Mouse (Mus musculus) ES-CJ7 (cell line): Measurements from ENCODE around the gene Gm10073.
A peak's percentile ranks its signal among the peaks of the same experiment; 100 is the strongest.
"Not testable (repeated sequence)": the region's sequence is repeated elsewhere in the genome, so short reads cannot be mapped to it uniquely, and the experiment has no call there.

Experiments
- DNase-seq: peaks from one replicate; pipeline ENCODE4 v3.0.0; 2011; ENCODE audit warnings: low read depth, low spot score

Gm10073 gene

DNA sequence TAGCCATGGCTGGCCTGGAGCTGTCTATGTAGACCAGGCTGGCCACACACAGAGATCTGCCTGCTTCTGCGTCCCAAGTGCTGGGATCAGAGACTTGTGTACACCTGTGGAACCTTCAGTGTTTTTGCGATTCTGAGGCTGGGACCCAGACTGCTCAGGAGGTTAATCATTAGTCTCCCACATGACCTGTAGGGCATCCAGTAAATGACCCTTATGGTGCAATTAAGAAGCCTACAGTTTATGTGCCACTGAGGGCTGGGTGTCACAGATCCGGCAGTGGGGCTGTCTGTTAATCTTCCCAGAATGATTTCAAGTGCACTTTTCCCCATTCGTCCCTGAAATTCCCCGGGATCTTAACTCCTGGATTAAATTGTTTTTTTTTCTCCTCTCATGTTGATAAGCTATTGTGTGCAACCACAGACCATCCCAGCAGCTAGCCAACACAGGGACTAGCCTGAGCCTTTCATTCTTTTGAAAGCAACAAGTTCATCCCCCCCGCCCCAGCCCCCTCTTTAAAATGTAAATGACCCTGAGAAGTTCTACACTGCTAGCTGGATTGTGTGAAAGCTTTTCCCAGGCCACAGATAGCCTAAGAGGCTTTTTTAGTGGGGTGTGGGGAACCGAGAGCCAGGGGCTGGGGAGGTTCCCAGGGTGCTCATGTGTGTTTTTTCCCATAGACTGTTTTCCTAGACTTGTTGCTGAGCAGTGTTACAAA lies 26.2 kb upstream of the Gm10073 start:
- DNase-seq, result peak; percentile 75

DNA sequence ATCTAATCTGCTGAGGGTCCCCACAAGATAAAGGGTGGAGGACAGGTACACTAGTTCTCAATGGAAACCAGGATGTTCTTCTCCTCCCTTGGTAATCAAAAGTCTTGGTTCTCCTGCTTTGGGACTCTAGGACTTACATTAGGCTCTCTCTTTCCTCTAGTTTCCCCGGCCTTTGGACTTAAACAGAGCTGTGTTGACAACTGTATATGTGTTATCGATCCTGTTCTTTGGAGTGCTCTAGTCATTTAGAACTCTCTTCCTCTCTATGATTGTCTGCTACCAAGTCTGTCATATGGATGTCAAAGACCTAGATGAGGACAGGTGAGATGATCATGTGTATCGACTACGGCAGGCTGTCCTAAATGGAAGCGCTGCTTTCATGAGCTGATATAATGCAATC lies 23.8 kb upstream of the Gm10073 start:
- no peak for DNase-seq

DNA sequence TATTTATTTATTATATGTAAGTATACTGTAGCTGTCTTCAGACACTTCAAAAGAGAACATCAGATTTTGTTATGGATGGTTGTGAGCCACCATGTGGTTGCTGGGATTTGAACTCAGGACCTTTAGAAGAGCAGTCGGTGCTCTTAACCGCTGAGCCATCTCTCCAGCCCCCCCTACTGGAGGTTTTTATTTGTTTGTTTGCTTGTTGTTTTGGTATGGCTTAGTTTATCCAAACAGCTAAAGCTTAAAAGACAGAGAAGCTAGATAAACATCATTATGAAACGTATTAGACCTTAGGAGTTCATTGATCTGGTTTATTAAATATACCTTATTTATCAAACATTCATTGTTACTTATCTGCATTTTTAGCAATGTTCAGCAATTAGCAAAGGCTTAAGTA lies 22.4 kb upstream of the Gm10073 start:
- DNase-seq, result peak; percentile 45

DNA sequence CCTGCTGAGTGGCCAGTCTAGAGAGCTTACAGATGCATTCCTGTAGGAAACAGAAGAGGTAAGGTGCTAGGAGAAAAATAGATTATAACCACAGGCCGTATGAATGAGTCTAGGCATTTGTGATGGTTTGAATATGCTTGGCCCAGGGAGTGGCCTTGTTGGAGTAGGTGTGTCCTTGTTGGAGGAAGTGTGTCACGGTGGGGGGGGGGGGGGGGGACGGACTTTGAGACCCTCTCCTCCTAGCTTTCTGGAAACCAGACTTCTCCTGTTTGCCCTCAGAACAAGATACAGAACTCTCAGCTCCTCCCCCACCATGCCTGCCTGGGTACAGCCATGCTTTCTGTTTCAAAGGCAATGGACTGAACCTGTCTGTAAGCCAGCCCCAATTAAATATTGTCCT lies 19.2 kb upstream of the Gm10073 start:
- no peak for DNase-seq

DNA sequence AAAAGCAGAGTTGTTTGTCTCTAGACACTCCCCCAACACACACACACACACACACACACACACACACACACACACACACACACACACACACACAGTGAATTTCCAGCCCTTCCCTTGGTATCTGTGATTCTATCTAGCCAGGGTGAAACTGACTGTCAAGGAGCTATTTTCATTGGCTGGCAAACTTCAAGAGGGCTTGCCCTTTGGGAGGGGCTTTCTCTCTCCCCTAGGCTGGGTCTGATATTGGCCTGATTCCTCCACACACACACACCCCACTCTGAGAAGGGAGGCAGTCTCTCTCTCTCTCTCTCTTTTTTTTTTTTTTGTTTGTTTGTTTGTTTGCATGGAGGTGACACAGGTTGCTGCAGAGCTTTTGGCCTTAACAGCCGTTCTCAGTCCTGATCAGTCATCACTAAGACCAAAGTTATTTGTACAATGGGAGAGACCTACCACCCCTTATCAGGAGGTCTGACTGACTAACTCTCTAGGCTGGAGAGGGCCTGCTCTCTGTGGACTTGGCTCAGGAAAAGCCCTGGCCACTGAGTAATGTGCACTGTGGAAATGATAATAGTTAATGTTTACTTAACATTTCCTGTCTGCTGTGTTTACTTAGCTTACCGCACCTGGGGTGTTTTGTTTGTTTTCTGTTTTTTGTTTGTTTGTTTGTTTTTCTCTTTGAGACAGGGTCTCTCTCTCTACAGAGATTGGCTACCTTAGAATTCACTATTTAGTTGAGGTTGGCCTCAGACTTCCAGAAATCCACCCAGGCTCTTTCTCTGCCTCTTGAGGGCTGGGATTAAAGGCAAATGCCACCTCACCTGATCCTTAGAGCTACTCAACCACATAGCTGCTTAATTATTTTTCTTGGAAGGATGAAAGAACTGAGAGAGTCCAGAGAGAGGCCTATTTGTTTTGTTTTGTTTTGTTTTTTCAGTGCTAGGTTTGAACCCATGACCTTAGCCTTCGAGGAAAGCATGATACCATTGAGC lies 15.5 kb upstream of the Gm10073 start:
- DNase-seq, result no peak

DNA sequence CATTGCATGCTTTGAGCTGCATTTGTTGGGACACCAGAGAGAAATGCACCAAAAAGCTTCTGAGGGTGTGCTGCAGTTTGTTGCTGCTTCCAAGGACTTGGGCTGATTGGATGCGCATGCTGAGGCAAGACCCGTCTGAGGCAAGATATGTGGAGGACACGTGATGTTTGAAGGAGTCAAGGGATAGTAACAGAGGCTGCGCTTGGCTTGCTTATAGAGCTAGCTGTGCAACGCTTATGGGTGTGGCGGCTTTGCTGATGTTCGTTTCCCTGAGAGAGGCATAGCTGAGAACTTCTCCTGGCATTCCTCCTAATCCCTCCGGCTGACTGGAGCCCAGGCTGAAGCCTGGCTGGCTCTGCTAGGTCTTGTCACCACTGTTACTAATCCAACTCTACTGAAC lies 13.6 kb upstream of the Gm10073 start:
- DNase-seq, result peak; percentile 80

DNA sequence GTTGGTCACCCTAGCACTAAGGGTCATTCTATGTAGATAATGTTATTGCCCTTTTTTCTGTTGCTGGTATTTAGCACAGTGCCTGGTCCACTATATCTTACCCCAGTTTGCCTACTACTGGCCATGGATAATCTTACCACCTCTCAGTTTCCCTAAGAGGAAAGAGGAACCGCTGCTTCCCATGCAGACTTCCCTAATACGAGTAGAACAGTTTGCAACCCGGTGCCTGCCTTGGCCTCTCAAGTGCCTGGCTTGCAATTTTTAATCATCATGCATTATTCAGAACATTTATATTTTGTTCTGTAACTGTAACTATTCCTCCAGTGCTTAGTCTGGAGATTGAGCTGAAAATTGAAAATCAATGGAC lies 12.4 kb upstream of the Gm10073 start:
- DNase-seq, result no peak

DNA sequence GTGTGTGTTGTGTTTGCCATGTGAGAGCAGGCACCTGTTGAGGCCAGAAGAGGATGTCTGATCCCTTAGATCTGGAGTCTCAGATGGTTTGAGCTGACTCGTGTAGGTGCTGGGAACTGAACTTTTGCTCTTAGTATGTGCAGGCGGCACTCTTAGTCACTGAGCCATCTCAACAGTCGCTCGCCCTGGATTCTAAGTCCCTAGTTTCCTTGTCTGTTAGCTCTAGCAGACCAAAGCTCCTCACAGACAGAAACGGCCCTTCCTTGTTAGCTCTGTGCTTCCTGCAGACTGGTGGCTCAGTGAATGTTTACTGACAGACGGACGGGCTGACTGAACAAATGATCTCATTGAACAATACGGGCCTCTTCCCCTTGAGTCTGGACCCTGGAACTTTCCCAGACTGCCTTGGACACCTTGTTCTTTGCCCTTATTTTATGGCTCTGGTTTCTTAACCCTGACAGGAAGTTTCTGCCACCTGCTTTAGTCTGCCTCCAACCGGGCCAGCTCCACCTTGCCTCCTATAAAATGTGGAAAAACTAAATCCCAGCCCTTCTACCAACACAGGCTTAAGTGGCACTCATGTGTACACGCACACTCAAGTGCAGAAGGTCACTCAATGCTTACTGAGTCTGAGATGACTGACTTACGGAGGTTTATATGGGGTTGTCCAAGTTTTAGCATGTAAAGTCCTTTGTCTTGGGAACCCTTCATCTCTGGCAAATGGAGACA lies 11.8 kb upstream of the Gm10073 start:
- no peak for DNase-seq

DNA sequence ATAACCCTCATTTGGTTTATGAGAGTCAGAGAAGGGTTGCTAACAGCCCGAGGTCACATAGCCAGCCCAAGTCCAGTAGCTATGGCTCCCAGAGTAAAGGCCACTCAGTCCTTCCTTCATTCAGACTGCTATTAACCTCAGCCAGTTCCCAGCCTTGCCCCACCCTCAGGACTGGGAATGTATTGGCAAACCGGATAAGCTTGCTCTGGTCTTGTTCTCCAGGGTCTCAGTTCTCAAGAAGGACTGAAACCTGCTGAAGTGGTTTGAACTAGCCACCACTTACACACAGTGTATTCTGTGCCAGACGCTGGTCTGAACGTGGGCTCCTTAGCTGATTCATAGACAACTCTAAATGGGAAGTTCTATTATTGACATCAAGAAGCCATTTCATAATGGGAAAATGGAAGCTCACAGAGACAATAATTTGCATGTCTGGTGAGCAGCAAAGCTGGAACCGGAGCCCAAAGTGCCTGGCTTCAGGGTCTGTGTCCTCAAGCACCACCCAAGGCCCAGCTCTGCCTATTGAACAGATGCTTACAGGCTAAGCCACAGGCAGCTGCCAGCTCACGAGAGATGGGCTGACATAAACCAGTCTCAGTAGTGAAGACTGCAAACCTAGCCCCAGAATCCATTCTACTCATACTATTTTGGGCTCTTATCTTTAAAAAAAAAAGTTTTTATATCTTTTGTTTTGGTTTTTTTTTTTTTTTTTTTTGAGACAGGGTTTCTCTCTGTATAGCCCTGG lies 8.3 kb upstream of the Gm10073 start:
- DNase-seq, result no peak

DNA sequence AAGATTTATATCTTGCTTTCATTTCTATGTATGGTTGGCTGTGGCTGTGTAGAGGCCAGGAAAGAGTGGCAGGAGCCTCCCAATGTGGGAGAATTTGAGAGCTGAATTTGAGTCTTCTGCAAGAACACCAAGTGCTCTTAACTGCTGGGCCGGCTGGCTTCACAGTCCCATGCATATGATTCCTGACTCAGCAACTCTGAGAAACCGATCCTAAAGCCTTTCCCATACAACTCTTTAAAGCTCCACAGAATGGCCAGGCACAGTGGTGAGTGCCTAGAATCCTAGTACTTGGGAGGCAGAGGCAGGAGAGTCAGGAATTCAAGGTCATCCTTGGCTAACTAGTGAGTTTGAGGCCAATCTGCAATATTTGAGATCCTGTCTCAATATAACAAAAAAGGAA lies 6.2 kb upstream of the Gm10073 start:
- no peak for DNase-seq

DNA sequence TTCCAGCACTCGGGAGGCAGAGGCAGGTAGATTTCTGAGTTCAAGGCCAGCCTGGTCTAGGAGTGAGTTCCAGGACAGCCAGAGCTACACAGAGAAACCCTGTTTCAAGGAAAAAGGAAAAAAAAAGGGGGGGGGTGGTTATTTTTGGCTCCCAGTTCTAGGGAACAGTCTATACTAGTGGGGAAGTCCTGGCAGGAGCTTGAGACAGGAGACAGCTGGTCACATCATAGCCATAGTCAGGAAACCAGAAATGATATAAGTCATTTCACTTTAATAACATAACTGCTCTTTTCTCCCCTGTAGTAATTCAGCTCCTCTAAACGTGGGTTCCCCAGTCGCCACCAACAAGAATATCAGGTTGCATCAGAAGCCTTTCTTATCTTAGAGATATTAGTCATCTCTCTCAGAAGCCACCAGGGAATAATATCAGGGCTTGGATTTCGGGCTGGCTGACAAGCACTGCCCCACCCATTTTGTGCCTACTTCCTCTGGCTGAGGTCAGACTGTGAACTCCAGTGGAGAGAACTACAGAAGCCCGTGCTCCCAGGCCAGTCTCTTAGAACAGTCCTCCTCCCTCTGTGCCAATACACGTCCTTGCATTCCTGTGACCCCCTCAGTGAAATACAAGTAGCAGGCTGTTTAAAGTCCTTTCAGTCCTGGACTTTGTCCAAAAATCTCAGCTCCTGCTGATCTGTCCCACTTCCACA lies 3.7 kb upstream of the Gm10073 start:
- DNase-seq, result no peak

DNA sequence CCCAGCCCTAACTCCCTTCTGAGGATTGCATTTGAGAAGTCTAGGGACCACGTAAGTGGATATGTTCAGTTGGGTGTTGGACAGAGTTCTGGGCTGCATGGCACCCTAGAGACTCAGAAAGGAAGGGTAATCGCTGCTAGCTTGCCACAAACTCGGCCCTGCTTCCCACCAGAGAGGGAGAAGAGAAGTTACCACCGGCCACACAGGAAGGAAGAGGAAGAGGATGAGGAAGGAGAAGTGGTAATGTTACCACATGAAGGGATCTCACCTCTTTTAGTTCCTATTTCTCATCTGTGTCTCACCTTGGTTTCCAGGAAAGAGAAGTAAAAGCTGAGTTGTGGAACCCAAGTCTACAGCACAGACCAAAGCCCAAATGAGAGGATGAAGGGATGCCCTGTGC lies 1.0 kb upstream of the Gm10073 start:
- DNase-seq, result no peak

DNA sequence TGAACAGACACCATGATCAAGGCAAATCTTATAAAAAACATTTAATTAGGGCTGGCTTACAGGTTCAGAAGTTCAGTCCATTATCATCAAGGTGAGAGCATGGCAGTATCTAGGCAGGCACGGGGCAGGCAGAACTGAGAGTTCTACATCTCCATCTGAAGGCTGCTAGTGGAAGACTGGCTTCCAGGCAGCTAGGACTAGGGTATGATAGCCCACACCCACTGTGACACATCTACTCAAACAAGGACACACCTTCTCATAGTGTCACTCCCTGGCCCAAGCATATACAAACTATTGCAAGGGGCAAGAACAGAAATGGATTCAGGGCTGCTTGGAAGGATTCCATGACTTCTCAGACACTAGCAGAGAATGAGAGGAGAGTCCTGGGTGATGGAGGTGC lies 1.1 kb downstream of the Gm10073 start:
- not testable (repeated sequence) for DNase-seq

DNA sequence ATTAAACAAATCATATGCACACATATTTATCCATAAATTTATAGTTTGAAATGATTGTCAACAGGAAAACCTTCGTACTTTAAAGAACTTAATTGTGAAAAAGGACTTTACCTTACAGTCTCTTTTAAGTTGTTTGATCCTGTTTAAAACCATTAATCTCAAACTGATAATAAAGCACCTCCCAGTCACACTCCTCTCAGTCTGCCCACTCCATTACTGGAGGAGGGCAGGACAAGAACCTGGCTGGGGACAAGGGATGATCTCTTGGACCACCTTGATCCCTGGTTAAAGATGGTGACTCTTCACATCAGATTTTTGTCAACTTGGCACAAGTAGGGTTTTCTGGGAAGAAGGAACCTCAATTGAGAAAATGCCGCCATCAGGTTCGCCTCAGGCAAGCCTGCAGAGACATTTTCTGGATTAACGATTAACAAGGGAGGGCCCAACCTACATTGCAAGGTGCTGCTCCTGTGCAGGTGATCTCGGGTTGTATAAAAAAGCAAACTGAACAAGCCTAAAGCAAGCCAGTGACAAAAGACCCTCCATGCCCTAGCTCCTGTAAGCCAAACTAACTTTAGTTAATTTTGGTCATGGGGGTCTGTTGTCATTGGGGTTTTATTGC lies 1.6 kb downstream of the Gm10073 start:
- DNase-seq, result no peak

DNA sequence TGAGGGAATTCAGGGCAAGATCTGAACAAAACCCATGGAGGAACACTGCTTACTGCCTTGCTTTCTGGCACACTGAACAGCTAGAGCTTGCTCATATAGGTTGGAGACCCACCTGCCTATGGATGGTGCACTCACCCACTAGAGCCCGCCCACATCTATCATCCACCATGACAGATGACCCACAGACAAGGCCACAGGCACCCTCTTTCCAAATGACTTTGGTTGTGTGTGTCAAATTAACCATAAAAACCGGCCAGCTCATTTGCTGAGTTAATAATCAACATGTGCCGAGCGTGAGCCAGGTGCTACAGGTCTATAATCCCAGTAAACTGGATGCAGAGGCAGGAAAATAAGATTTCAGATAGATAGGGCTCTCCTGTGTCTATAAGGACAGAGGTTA lies 2.9 kb downstream of the Gm10073 start:
- no peak for DNase-seq

DNA sequence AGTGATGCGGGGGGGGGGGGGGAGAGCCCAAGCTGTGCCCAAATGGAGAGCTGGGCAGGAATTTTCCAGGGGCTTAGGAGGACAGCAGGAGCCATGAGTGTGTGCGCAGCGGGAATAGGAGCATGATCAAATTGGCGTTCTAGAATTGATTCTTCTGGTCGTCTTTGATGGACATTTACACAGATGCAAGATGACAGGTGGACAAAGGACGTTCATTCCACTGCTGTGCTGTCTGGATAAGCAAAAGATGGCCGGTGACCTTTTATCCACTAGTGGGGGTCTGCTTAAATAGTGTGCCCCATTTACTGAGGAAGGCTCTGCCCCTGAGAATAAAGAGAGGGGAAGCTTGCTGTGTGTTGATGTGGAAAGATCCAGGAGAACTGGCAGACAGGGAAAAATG lies 4.3 kb downstream of the Gm10073 start:
- DNase-seq, result no peak

DNA sequence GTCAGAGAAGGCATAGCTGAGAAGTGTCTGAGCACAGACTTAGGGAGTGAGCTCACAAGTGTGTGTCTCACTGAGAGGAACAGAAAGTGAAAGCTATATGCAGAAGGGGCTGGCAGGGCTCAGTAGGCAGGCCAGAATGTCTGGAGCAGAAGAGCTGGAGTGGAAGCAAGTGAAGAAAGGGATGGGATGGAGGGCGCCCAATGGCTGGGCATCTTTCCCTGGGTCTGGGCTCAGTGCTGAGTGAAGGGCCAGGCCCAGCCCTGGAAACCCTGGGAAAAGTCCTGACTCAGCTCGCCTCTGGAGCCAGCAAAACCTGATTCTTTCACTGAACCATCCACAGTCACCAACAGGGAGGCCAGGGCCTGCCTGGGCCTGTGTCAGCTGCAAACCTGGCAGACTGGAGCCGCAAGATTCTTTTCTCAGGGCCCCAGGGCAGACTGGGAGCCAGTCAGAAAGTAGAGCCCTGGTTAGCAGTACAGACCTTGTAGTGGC lies 9.5 kb downstream of the Gm10073 start:
- no peak for DNase-seq

DNA sequence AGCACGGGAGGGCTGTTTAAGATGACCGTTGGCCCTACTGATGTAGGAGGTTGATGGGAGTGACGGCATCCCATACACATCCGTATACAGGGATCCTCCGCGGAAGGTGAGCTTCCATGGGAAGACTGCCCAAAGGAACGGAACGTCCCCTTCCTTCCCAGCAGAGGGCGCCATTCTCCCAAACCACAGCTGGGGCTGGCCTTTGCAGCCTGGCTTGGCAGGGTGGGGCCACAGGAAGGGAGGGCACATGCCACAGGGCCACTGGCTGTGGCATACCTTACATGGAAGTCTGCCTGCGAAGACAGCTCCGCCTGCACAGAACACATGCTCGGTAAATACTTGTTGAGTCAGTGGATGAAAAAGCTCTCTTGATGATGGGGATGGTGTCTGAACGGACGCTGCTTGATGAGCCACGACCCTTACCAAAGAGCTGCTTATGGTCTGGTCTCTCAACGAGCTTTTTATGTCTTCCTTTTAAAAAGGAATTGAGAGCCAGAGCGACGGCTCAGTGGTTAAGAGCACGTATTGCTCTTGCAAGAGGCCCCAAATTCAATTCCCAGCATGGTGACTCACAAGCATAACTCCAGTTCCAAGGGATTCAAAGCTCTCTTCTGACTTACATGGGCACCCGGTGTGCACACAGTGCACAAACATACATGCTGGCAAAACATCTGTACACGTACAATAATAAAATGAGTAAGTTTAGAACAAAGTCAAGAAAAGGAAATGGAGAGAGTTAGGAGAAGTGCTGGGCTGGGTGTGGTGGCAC lies 12.0 kb downstream of the Gm10073 start:
- DNase-seq, result peak; percentile 93

DNA sequence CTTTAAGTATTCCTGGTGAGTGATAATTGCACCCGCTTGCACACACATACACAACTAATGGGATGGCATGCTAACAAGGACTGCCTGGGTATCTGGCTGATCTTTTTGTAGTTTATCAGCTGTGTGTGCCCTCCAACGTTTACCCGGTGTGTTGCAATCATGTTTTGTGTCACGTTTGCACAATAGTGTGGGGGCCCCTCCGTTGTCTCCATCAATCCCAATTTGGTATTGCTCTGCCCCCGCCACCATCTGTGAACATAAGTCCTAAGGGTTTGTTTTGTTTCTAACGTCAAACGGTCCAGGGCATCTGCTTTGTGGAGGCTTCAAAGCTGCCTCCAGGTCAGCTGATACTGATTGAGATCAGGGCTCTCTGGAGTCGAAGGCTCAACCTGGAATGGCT lies 13.4 kb downstream of the Gm10073 start:
- DNase-seq, result no peak
